Mouse (Mus musculus) mouse embryonic stem cell (cell line): Measurements from ENCODE around the gene Nudt22.

Experiments
- in situ Hi-C, 2 experiments: fragments of 300-500 bp; cut with MboI; formaldehyde crosslinking; loops; 1 replicate in 1 of 2; 3 replicates in 1 of 2; pipeline ENCODE4 v1.14.3; 2019 to 2020; ENCODE audit warnings: low sequenced_read_pairs in 2 of 2, low pct_unique_long_range_greater_than_20kb in 1 of 2, mixed read lengths in 1 of 2; ENCODE audit not compliant: unreplicated experiment in 1 of 2

Gene Nudt22

GRCm38 (mm10) chr19:6956461-6956860, 39.5 kb downstream of the Nudt22 start:
- in situ Hi-C loops: no loop called here

- in situ Hi-C loops: no loop called here
Observed at GRCm38 (mm10) chr19:6955424-6955823, 40.5 kb downstream of the Nudt22 start.

GRCm38 (mm10) chr19:6954046-6954445, 41.9 kb downstream of the Nudt22 start:
- in situ Hi-C loops: no loop called here

- in situ Hi-C loops: no loop called here
Observed at GRCm38 (mm10) chr19:6952712-6953037, 43.2 kb downstream of the Nudt22 start.

- in situ Hi-C loops: no loop called here
Observed at GRCm38 (mm10) chr19:6951994-6952711, 43.8 kb downstream of the Nudt22 start.

- in situ Hi-C loops: no loop called here
Observed at GRCm38 (mm10) chr19:6951381-6951968, 44.4 kb downstream of the Nudt22 start.

- in situ Hi-C loops: no loop called here
Observed at GRCm38 (mm10) chr19:6950613-6951153, 45.2 kb downstream of the Nudt22 start.

GRCm38 (mm10) chr19:6949951-6950350, 46.0 kb downstream of the Nudt22 start:
- in situ Hi-C loops: no loop called here

GRCm38 (mm10) chr19:6949532-6949931, 46.4 kb downstream of the Nudt22 start:
- in situ Hi-C loops: no loop called here

- in situ Hi-C loops: no loop called here
Observed at GRCm38 (mm10) chr19:6948186-6948585, 47.7 kb downstream of the Nudt22 start.

- in situ Hi-C loops: no loop called here
Observed at GRCm38 (mm10) chr19:6947742-6948141, 48.2 kb downstream of the Nudt22 start.

GRCm38 (mm10) chr19:6943709-6944108, 52.2 kb downstream of the Nudt22 start:
- in situ Hi-C loops: no loop called here
